Mouse (Mus musculus): ENCODE measurements around the gene Gapdh. TPM values are rescaled to one million over a fixed set of nuclear protein-coding genes. Genes with fewer than 3 reads are reported as not detected.
A peak's percentile ranks its signal among the peaks of the same experiment; 100 is the strongest.

Gapdh gene
- polyA plus RNA-seq, 1 experiment from 2014 or later = 2,102 TPM

DNA sequence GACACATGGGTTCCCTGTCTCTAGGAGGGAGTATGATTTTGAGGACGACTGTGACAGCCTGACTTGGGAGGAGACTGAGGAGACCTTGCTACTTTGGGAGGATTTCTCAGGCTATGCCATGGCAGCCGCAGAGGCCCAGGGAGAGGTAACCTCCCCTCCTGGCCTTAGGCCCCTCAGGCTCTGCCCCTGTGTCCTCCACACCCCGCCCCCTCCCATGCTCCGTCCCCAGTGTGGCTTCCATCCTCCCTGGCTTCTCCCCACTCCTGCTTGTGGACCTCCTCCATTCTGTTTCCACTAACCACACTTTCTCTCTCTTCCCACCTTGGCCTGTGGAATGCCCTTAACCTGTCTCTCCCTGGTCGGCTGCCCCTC lies 13.3 kb downstream of the Gapdh start:
- H3K4me1 ChIP-seq (ENCODE audit: insufficient read depth, low read length) = peaks cover 34% of the 10 kb centered on the region
- H3K4me2 ChIP-seq (replicated peaks; ENCODE audit: low read depth, low read length) = no peak overlapping the region
- H3K9me3 ChIP-seq (ENCODE audit: low read length) = no peaks in the 10 kb centered on the region
- H3K4me3 ChIP-seq (ENCODE audit: low read length) = no peak overlapping the region
- 65% methylated on average over 5 of the region's 5 CpGs for WGBS
- peaks cover 12% of the 10 kb centered on the region; the same call in 1 of the 2 replicates for H3K36me3 ChIP-seq (ENCODE audit: insufficient read depth, low read length)
- ATAC-seq (ENCODE audit: low FRiP score, low TSS enrichment) = no peak
- H3K9ac ChIP-seq (replicated peaks; ENCODE audit: low read length) = 0 out of 2 replicates have a peak overlapping the region, but pooled peaks have one; percentile 16
- no peaks in the 10 kb centered on the region for H3K27me3 ChIP-seq (ENCODE audit: insufficient read depth, low read length)
- H3K27ac ChIP-seq (ENCODE audit: low read length) = no peak overlapping the region

DNA sequence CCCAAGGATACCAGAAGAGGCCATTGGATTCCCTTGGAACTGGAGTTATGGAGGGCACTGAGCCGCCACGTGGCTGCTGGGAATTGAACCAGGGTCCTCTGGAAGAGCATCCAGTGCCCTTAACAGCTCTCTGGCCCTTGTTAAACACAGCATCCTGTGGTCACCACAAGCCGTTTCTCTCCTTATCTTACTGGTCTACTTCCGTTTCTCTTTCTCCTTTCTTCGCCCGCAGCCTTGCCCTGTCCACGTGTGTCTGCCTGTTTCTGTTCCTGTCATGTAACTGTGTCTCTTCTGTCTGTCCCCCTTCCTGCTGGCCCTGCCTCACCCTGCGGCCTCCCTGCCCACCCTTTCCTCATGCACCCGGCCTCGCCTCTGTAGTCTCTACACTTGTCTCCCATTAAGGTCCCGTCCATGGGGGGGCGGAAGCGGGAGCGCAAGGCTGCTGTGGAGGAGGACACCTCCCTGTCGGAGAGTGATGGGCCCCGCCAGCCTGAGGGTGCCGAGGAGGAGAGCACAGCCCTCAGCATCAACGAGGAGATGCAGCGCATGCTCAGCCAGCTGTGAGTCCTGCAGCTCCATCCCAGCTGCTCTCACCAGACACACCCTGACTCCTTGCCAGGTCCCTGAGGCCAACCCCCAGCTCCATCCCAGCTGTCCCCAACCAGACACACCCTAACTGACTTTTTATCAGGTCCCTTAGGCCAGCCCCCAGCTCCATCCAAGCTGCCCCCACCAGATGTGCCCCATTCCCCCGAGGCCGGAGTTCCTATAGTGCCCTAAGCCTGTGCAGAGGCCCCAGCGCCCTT lies 13.9 kb downstream of the Gapdh start:
- Histone ChIP-seq H3K4me2 (replicated peaks; ENCODE audit: low read depth, low read length) (no peak overlapping the region), H3K27me3 (ENCODE audit: insufficient read depth, low read length) (no peaks in the 10 kb centered on the region), H3K4me1 (ENCODE audit: insufficient read depth, low read length) (peaks cover 34% of the 10 kb centered on the region), H3K27ac (ENCODE audit: low read length) (no peak overlapping the region), H3K4me3 (ENCODE audit: low read length) (no peak overlapping the region), H3K9ac (replicated peaks; ENCODE audit: low read length) (0 out of 2 replicates have a peak overlapping the region, but pooled peaks have one; percentile 16), H3K9me3 (ENCODE audit: low read length) (no peaks in the 10 kb centered on the region), H3K36me3 (ENCODE audit: insufficient read depth, low read length) (peaks cover 12% of the 10 kb centered on the region; the same call in 1 of the 2 replicates)
- WGBS = 64% methylated on average over 22 of the region's 22 CpGs
- no peak for ATAC-seq (ENCODE audit: low FRiP score, low TSS enrichment)

DNA sequence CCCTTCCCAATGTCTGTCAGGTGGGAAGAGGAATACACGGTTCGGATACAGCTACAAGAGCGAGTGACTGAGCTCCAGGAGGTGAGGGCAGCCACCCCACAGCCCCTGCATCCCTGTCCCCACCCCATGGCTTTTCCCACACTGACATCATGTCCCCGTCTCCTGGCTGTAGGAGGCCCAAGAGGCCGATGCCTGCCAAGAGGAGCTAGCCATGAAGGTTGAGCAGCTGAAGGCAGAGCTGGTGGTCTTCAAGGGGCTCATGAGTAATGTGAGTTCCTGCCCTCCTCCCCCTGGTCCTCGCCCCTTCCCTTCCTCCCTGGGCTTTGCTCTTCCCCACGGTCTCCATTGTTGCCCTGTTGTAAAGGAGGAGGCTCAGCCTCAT lies 16.7 kb downstream of the Gapdh start:
- Histone ChIP-seq H3K4me1 (ENCODE audit: insufficient read depth, low read length) (peaks cover 57% of the 10 kb centered on the region), H3K9ac (replicated peaks; ENCODE audit: low read length) (no peak overlapping the region; the same call in 1 of the 2 replicates), H3K36me3 (ENCODE audit: insufficient read depth, low read length) (peaks cover 12% of the 10 kb centered on the region; the same call in 1 of the 2 replicates), H3K9me3 (ENCODE audit: low read length) (no peaks in the 10 kb centered on the region), H3K4me2 (replicated peaks; ENCODE audit: low read depth, low read length) (no peak overlapping the region), H3K27ac (ENCODE audit: low read length) (peak overlapping the region; percentile 76; the same call in 1 of the 2 replicates), H3K27me3 (ENCODE audit: insufficient read depth, low read length) (no peaks in the 10 kb centered on the region), H3K4me3 (ENCODE audit: low read length) (no peak overlapping the region)
- no peak for ATAC-seq (ENCODE audit: low FRiP score, low TSS enrichment)
- 63% methylated on average over 7 of the region's 7 CpGs for WGBS

DNA sequence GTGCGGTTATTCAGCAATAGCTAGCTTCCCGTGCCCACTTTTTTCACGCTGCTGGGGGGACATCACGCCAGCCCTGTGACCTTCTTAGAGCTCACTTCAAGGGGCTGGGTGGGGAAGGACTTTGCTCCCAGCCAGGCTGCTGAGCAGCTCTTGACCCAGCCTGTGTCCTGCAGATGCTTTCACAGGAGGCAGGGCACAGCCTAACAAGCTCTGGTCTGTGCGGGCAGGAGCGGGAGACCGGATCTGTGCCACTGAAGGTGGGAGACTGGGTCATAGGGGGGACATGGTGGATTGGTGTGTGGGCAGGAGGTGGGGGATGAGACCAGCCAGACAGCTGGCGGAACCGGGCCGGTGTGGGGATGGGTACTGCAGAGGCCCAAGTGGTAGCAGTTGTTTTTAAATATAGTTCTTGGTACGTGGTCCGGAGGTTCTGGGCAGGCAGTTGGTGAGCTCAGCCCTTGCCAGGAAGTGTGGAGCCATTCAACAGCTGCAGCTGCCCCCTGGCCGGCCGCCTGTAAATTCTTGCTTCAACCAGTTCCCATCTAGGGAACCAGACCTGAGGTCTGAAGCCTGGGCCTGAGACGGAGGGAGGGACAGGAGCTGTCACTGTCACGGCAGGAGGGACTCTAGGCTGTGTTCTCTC lies 17.2 kb downstream of the Gapdh start:
- H3K9me3 ChIP-seq (ENCODE audit: low read length) = no peaks in the 10 kb centered on the region
- peak overlapping the region; percentile 33; the same call in 1 of the 2 replicates for H3K9ac ChIP-seq (replicated peaks; ENCODE audit: low read length)
- no peak overlapping the region for H3K4me3 ChIP-seq (ENCODE audit: low read length)
- peaks cover 60% of the 10 kb centered on the region for H3K4me1 ChIP-seq (ENCODE audit: insufficient read depth, low read length)
- 0 out of 2 replicates have a peak, but pooled peaks have one; percentile 7 for ATAC-seq (ENCODE audit: low FRiP score, low TSS enrichment)
- peak overlapping the region; percentile 76 for H3K27ac ChIP-seq (ENCODE audit: low read length)
- no peaks in the 10 kb centered on the region for H3K27me3 ChIP-seq (ENCODE audit: insufficient read depth, low read length)
- peak overlapping the region; percentile 19 for H3K4me2 ChIP-seq (replicated peaks; ENCODE audit: low read depth, low read length)
- 47% methylated on average over 16 of the region's 16 CpGs for WGBS
- peaks cover 13% of the 10 kb centered on the region for H3K36me3 ChIP-seq (ENCODE audit: insufficient read depth, low read length)

DNA sequence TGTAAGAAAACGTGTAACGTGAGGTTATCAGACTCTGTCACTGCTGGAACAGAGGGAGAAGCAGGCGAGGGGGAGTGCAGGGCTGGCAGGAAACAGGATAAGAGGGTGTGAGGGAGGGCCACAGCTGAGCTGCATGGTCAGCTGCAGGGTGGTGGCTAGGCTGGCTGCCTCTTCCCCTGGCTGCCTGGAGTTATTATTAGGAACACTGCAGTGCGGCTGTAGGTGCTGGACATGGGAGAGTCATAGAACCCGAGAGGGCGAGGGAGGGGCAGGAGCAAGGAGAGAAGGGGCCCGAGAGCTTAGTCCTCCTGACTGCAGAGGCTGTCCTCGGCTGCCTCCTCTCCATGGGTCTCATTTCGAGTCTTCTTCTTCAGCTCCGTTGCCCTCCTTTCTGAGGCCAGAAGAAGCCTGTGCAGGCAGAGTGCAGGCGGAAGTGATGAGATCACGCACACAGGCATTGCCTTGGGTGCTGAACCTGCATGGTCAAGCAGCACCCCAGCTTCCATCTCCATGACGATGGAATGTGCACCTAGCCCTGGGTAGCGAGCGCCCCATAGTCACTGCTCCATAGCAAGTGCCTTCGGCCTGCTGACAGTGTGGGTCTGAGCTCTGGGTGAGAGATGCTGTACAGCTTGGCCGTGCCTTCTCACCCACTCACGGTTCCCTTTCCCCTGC lies 17.9 kb downstream of the Gapdh start:
- Histone ChIP-seq H3K9ac (replicated peaks; ENCODE audit: low read length) (peak overlapping the region; percentile 33), H3K4me2 (replicated peaks; ENCODE audit: low read depth, low read length) (peak overlapping the region; percentile 19), H3K4me3 (ENCODE audit: low read length) (no peak overlapping the region), H3K4me1 (ENCODE audit: insufficient read depth, low read length) (peaks cover 60% of the 10 kb centered on the region), H3K36me3 (ENCODE audit: insufficient read depth, low read length) (peaks cover 15% of the 10 kb centered on the region), H3K27ac (ENCODE audit: low read length) (peak overlapping the region; percentile 76), H3K27me3 (ENCODE audit: insufficient read depth, low read length) (no peaks in the 10 kb centered on the region), H3K9me3 (ENCODE audit: low read length) (no peaks in the 10 kb centered on the region)
- peak; percentile 25 for ATAC-seq (ENCODE audit: low FRiP score, low TSS enrichment)
- WGBS = 35% methylated on average over 17 of the region's 18 CpGs

DNA sequence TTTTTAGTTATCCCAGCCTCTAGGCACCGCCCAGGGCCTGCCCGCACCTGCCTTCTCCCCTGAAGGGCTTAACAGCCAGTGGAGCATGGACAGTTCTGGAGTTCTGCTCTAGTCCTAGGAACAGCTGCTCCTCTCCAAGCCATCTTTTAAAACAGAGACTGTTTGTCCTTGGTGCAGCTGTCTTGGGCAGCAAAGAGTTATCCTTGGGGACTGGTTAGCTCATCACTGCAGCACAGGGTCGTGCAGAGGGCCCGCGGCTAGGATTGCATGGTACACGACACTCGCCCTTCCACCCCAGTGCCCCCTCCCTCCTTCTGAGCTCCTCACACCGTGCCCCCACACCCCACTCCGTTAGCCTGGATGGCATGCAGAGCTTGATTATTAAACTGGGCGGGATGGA lies 18.9 kb downstream of the Gapdh start:
- WGBS = 48% methylated on average over 10 of the region's 10 CpGs
- Histone ChIP-seq H3K9me3 (ENCODE audit: low read length) (no peaks in the 10 kb centered on the region), H3K4me3 (ENCODE audit: low read length) (no peak overlapping the region), H3K4me2 (replicated peaks; ENCODE audit: low read depth, low read length) (0 out of 2 replicates have a peak overlapping the region, but pooled peaks have one; percentile 19), H3K9ac (replicated peaks; ENCODE audit: low read length) (peak overlapping the region; percentile 22; the same call in 1 of the 2 replicates), H3K27me3 (ENCODE audit: insufficient read depth, low read length) (no peaks in the 10 kb centered on the region), H3K4me1 (ENCODE audit: insufficient read depth, low read length) (peaks cover 56% of the 10 kb centered on the region), H3K36me3 (ENCODE audit: insufficient read depth, low read length) (peaks cover 15% of the 10 kb centered on the region), H3K27ac (ENCODE audit: low read length) (peak overlapping the region; percentile 76)
- ATAC-seq (ENCODE audit: low FRiP score, low TSS enrichment) = no peak

DNA sequence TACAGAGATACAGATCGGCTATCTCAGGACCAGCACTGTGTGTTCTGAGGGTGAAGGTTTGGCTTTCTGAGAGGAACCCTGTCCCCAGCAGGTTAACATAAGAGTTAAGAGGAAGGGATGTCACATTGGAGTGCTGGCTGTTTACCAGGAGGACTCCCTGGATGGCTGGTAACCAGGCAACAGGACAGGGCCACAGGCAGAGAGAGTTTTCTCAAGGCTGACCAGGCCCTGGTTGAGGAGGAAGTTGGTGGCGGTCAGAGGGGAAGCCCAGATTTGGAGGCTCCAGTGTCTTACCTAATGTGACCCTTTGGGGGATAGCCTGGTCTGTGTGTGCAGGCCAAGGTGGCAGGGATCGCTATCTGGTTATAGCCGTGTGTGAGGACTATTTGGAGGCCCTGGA lies 19.5 kb downstream of the Gapdh start:
- 0 out of 2 replicates have a peak overlapping the region, but pooled peaks have one; percentile 79 for H3K4me2 ChIP-seq (replicated peaks; ENCODE audit: low read depth, low read length)
- no peaks in the 10 kb centered on the region for H3K9me3 ChIP-seq (ENCODE audit: low read length)
- ATAC-seq (ENCODE audit: low FRiP score, low TSS enrichment) = no peak
- peak overlapping the region; percentile 76 for H3K27ac ChIP-seq (ENCODE audit: low read length)
- peaks cover 21% of the 10 kb centered on the region for H3K36me3 ChIP-seq (ENCODE audit: insufficient read depth, low read length)
- 63% methylated on average over 4 of the region's 4 CpGs for WGBS
- peak overlapping the region; percentile 22; the same call in 1 of the 2 replicates for H3K9ac ChIP-seq (replicated peaks; ENCODE audit: low read length)
- no peaks in the 10 kb centered on the region for H3K27me3 ChIP-seq (ENCODE audit: insufficient read depth, low read length)
- H3K4me3 ChIP-seq (ENCODE audit: low read length) = no peak overlapping the region
- peaks cover 56% of the 10 kb centered on the region for H3K4me1 ChIP-seq (ENCODE audit: insufficient read depth, low read length)

DNA sequence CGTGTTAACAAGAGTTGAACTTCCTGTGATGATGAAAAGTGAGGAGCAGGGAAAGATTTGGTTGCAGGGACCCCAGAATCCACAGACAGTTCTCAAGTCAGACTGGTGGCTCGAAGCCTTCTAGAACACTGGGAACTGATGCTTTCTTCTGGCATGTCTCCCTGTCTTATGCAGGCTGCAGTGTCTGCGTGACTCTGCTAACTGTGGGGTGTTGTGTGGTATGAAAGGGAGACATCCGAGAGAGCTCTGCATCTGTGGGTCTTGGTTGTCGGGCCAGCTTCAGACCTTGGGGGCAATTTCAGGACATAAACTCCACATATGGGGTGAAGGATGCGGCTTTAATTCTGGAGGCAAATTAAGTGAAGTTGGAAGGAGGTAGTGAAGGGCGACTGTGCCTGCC lies 20.1 kb downstream of the Gapdh start:
- 43% methylated on average over 7 of the region's 7 CpGs for WGBS
- no peak for ATAC-seq (ENCODE audit: low FRiP score, low TSS enrichment)
- H3K9me3 ChIP-seq (ENCODE audit: low read length) = no peaks in the 10 kb centered on the region
- peak overlapping the region; percentile 79 for H3K4me2 ChIP-seq (replicated peaks; ENCODE audit: low read depth, low read length)
- H3K27me3 ChIP-seq (ENCODE audit: insufficient read depth, low read length) = no peaks in the 10 kb centered on the region
- H3K27ac ChIP-seq (ENCODE audit: low read length) = no peak overlapping the region
- peak overlapping the region; percentile 77; the same call in 1 of the 2 replicates for H3K9ac ChIP-seq (replicated peaks; ENCODE audit: low read length)
- peak overlapping the region; percentile 68 for H3K4me3 ChIP-seq (ENCODE audit: low read length)
- H3K36me3 ChIP-seq (ENCODE audit: insufficient read depth, low read length) = peaks cover 24% of the 10 kb centered on the region
- peaks cover 56% of the 10 kb centered on the region for H3K4me1 ChIP-seq (ENCODE audit: insufficient read depth, low read length)

DNA sequence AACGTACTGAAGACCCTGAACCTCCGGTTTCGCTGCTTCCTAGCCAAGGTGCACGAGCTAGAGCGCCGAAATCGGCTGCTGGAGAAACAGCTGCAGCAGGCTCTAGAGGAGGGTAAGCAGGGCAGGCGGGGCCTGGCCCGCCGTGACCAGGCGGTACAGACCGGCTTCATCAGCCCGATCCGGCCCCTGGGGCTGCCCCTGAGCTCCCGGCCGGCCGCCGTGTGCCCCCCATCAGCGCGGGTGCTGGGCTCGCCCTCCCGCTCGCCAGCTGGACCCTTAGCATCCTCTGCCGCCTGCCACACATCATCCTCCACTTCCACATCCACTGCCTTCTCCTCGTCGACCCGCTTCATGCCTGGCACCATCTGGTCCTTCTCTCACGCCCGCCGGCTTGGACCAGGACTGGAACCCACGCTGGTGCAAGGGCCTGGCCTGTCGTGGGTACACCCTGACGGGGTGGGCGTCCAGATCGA lies 20.8 kb downstream of the Gapdh start:
- Histone ChIP-seq H3K36me3 (ENCODE audit: insufficient read depth, low read length) (peaks cover 31% of the 10 kb centered on the region), H3K4me2 (replicated peaks; ENCODE audit: low read depth, low read length) (peak overlapping the region; percentile 79), H3K4me3 (ENCODE audit: low read length) (peak overlapping the region; percentile 68), H3K9me3 (ENCODE audit: low read length) (no peaks in the 10 kb centered on the region), H3K27ac (ENCODE audit: low read length) (peak overlapping the region; percentile 83), H3K9ac (replicated peaks; ENCODE audit: low read length) (peak overlapping the region; percentile 77), H3K4me1 (ENCODE audit: insufficient read depth, low read length) (peaks cover 56% of the 10 kb centered on the region), H3K27me3 (ENCODE audit: insufficient read depth, low read length) (no peaks in the 10 kb centered on the region)
- 1% methylated on average over 34 of the region's 35 CpGs for WGBS
- ATAC-seq (ENCODE audit: low FRiP score, low TSS enrichment) = peak; percentile 66

Measured in kidney, embryonic 16.5 days (tissue).